Mouse (Mus musculus) megakaryocyte-erythroid progenitor cell, adult 5-6 weeks (primary cell): ENCODE measurements around the gene Tmem176b. TPM values are rescaled to one million over a fixed set of nuclear protein-coding genes. Genes with fewer than 3 reads are reported as not detected.
A peak's percentile ranks its signal among the peaks of the same experiment; 100 is the strongest.
"Not testable (repeated sequence)": the region's sequence is repeated elsewhere in the genome, so short reads cannot be mapped to it uniquely, and the experiment has no call there.

Experiments
- ATAC-seq: replicated peaks from 2 replicates; pipeline ENCODE4 v1.8.0; 2016; ENCODE audit warnings: mild to moderate bottlenecking, inconsistent platforms; ENCODE audit not compliant: severe bottlenecking, poor library complexity, low FRiP score, low TSS enrichment
- total RNA-seq, 2 experiments: library from RNA; stranded (forward) in 1 of 2; stranded (reverse) in 1 of 2; fragments of 200-1000, 215-1000 nt in 1 of 2; fragments of >200 nt in 1 of 2; fragmentation: Nextera tagmentation in 1 of 2; gene quantifications; 2 replicates each; pipeline ENCODE4 v1.2.3; 2014 to 2017

Tmem176b gene
- total RNA-seq, 2 experiments from 2014 or later, result 12.4 to 14.4 TPM

DNA sequence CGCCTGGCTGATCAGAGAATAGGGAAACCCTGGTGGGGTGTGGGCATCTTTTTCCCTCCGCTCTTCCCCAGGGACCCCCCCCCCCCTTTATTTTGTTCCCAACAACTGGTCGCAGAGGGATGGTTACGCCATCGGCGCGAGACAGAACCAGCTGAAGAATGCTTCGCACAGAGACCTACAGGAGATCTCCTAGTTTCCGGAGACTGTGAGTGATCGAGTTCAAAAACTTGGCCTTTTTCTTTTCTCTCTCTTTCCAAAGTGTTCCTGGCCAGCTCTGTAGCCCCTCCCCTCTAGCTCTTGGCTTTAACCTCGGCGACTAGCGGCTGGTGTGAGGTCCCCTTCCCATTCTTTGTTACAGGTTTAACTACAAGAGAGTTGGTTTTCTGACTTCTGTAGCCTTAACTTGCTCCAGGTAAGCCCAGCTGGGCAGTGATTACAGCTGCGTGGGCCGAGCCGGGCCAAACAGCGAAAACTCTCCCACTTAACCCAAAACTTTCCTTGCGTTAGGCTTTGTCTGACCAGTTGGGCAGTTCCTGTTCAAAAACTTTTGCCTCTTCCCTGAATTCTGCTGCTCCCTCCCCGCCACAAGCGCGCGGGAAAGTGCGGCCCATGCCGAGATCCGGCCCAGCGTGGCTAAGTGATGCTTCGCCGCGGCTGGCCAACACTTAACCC, 10.7 kb upstream of the Tmem176b start:
- no peak for ATAC-seq

DNA sequence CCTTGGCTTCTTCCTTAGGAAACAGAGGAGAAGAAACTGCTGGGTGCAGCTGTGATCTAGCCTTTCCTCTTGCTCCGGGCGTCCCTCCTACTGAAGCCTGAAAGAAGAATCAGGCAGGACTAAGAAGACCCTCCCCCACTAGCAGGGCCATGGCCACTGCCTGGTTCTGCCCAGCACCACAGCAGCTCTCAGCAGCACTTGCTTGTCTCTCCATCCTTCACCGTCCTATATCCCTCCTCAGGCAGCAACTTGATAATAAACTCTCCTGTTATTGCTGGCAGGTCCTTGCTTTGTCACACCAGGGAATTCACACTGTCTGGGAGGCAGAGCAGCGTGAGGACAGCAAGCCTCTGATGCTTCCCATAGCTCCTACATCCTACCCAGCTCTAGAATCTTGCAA, 3.8 kb upstream of the Tmem176b start:
- ATAC-seq, result no peak

DNA sequence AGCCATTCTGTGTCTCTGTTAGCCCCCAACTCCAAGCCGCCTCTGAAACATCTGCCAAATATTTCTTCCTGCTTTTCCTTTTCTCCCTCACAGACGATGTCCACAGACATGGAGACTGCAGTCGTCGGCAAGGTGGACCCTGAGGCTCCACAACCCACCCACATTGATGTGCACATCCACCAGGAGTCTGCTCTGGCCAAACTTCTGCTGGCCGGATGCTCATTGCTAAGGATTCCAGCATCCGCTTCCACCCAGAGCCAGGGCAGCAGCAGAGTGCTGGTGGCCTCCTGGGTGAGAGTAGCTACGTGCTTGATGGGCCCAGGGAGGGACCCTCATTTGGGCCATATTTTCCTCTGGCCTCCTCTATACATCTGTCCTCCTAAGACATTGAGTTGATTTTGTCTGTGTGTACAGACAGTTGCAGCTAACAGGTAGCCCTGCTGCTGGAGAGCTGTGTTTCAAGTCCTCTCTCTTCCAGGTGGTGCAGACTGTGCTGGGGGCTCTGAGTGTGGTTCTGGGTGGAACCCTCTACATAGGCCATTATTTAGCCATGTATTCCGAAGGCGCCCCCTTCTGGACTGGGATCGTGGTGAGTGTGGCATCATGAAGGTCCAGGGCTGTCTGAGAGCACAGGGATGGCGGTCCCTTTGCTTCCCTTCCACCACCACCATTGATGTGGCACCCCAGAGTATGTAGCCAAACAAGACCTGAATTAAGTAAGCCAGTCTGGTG, 981 bp upstream of the Tmem176b start:
- peak; percentile 45; the same call in 1 of the 2 replicates for ATAC-seq

DNA sequence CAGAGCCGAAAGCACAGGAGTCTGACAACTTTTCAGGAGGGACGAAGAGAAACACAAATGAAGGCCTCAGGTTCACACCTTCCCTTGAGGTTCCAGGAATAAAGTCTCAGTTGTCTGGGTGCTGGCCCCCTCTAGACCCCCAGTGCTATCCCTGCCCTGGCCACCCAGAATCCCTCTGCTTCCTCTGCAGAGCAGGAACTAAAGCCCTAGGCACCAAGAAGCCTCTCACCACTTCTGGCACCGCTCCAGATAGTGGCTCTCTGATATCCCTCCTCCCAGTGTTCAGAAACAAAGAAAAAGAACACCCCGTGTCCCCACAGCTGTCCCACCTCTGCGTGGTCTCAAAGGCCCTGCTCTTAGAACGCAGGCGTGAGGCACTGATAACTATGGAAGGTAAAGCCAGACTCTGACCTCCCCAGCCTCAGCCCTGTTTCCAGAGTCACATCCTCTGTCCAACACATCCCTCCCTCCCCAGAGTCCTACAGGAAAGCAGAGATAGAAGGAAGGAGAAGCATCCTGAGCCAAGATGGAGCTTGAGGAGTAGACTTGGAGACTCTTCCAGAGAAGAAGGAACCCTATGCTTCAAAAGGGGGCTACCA, 826 bp downstream of the Tmem176b start, which contains the start of gene Tmem176a:
Gene Tmem176a (plus strand): TSS at position 549 of the 599 bp plus-strand sequence.
- 0 out of 2 replicates have a peak, but pooled peaks have one; percentile 26 for ATAC-seq

DNA sequence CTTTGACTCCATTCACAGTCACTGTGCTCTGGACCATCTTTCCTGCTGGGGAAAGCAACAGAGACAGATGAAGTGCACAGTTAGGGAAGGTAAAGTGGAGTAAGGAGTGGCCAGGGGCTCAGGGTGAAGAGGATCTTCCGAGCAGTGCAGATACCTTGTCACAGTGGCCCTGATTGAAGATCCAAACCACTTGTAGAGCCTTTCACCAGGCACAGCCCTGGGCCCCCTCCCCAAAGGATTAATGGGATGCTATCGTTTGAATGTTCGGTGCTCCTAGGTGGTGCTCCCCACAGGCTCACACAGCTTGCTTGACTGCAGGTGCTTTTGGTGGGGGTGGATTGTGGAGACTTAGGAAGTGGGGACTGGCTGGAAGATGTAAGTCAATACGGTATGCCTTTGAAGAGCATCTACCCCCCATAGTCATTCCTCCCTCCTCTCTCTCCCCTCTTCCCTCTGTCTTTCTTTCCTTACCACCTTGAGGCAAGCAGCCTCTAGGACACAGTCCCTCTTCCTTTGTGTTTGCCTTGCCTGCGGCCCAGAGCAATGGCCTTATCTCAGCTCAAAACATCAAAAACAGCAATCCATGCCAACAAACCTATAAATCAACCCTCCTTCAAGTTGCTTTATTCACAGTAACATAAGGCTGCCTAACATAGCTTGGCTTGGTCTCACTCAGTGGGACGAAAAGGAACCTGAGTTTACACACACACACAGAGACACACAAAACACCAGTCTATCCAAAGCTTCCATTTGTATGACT, 2.8 kb downstream of the Tmem176b start:
- no peak for ATAC-seq

DNA sequence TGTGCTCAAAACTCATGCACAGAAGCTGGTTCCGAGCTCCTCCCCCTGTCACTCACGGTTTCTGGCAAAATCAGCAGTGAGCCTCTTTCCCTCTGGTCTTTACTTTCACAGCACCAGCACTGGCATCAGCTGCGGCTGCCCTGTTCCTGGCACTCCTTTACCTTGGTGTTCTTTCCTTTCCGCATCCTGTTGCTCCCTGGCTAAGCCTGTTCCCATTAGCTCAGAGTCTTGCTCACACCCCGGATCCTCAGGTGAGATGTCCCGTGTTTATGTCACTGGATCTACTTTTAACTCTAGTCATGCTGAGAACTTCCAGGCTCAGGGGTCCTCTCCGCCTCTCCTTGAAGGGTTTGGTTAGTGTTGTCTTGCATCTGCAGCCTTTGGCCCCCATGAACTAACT, 3.8 kb downstream of the Tmem176b start:
- ATAC-seq, result no peak

DNA sequence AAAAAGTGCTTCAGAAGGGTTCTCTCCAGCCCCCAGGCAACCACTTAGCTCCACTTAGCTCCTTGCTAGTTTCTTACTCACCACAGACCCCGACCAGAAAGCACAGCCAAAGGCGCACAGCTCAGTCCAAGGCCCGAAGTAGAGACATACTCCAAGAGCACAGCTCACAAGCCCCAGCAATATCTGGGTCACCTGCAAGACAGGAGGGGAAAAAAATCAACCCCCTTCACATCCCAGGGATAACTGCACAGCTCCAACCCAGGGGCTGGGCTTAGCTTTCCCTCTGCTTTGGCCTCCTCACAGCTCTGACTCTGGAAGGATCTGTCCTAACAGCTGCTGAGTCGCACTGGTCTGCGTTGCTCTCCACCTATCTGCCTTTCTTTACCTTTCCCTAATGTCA, 5.2 kb downstream of the Tmem176b start:
- no peak for ATAC-seq

DNA sequence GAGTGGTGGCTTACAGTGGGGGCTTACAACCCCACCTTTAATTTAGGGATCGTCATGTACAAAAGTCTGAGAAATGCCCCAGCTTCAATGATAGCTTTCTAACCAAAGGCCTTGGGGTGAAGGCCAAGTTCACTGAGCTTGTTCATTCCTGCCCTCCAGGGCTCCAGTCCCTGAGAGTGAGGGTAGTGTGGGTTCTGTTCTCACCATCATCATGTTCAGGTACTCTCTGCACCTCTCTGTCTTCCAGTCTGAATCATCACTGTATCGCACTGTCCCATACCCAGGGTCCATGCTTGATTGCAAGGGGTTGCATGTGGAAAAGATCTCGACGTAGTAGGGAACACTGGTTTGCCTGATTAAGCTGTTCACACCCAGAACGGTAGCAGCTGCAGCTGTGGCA, 6.1 kb downstream of the Tmem176b start:
- no peak for ATAC-seq

DNA sequence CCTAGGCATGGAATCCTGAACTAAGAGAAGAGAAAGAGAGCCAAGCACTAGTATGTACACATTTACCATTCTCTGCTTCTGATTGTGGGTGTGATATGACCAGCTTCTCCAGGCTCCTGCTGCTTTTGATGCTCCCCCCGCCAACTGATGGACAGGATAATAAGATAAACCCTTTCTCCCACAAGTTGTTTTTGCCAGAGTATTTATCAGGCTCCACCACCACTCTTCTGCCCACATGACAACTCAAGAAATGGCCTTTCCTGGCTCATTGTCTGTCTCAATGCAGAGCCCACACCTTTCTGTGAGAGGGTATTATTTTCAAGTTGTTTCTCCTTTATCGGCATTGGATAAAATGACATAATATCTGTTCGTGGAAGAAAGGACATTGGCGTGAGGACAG, 7.8 kb downstream of the Tmem176b start:
- peak; percentile 54; the same call in 1 of the 2 replicates for ATAC-seq

DNA sequence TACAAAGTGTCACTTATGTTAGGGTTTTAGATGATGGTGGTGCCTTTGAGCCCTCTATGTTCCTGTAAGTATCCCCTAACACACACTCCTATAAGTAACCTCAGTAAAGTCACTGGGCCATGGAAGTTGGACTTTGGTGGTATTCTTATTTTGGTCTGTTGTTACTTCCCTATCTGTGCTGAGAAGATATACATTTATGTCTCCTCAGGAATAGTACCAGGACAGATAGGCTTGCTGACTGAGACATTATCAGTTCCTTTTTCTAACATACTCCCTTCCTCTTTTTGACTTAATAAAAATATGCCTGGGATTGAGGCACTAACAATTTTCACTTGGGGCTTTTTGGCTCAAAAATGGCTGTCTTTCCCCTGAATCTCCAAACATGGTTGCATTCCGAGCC, 8.9 kb downstream of the Tmem176b start:
- no peak for ATAC-seq

DNA sequence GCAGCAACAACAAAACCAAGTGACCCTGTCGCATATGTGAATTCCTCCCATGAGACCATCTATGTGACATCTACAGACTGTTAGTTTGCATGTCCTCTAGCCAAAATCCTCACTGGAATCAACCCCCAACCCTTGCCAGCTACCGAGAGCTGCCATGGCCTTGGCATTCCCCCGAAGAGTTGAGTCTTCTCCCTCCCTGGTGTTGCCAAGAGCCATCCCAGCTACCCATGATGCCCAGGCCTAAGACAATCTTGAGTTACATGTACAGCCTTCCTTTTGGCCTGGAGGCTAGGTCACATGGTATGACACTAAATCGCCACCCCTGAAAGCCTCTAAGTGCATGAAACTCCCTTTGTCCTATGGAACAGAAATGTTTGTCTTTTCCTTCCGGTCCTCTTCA, 10.2 kb downstream of the Tmem176b start:
- ATAC-seq, result no peak

DNA sequence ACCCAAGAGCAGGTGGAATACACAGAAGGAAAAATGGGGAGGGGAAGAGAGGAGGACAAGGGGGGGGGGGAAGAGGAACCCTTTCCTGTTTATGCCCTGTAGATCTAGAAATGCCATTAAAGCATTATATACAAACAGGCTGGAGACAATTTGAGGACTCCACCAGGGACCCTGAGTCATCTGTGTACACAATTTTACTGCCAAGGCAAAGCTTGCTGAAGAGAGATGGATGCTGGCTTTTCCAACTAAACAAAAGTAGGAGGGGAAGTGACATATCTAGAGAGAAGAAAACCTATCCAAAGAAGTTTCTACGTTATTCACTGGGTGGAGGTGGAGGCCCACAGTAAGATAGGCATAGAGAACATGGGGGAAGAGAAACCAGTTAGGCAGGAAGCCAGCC, 11.1 kb downstream of the Tmem176b start:
- ATAC-seq, result no peak

DNA sequence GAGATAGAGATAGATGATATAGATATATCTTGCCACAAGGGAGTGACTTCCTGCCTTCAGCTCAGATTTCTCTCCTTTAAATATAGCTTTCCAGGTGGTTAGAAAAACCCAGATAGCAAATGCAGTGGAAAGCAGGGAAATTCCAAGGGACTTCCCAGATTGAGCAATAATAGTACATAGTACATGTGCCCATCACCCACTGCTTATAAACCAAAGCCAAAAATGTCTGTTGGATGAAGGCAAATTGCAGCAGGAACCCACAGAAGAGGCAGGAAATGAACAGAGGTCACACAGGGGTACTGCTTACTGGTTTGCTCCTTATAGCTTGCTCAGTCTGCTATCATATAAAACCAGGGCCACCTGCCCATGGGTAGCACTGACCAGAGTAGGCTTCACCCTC, 11.6 kb downstream of the Tmem176b start:
- no peak for ATAC-seq

DNA sequence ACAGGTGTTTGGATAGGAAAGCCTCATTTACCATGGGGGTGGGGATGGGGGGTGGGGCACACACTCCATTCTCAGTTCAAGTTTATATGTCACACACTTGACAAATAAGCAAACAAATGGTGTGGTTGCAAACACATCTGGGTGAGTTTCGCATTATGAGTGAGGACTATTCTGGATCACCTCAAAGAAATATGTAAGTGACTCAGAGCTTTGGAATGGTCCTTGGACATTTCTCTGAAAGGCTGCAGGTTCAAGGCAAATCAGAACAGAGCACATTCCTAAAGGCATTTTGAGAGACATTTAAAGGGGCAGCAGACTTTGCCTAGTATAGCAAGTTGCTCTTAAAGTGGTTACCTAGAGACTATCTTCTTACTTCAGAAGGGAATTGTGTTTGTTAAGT, 12.3 kb downstream of the Tmem176b start:
- no peak for ATAC-seq

DNA sequence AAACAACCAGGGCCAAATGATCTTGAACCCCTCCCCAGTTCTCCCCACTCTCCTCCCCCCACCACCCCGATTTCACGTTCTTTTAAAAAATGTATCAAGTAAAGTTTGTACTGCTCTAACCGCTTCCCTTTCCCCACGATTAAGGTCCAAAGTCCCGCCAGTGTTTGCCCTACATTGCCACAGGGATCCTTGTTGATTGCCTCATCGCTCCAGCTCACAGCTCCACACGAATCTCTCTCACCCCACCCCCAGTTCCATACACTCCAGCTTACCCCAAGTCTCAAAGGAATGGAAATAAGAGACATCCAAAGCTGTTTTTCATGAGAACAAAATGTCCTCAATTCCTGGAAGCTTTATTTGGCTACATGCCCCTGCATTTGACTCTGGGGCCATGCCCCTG, 16.3 kb downstream of the Tmem176b start:
- no peak for ATAC-seq

DNA sequence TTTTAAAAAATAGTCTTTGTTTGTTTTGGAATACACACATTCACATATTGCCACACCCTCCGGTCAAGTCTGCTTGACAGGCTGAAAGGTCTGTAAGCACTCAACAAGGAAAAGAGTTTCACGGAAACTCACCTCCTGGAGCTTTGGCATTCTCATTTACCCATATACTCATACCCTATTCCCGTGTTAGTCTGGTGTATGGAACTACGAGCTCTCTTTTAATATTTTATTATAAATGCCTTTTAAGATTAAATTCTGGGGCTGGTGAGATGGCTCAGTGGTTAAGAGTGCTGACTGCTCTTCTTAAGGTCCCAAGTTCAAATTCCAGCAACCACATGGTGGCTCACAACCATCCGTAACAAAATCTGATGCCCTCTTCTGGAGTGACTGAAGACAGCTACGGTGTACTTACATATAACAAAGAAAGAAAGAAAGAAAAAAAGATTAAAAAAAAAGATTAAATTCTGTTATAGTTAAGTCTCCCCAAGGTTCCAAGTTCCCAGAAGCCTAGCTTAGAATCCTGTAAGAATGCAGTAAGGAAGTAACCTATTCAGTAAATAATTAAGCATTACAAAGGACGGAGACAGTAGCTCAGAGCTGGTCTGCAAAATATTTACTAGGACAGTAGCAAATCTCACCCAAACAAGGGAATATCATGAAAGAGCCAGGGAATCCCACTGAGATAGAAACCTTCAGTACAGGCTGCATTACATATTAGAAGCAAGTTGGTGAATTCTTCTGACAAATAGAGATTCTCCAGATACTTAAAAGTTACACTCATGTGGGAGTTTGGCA, 19.1 kb downstream of the Tmem176b start:
- not testable (repeated sequence) for ATAC-seq

DNA sequence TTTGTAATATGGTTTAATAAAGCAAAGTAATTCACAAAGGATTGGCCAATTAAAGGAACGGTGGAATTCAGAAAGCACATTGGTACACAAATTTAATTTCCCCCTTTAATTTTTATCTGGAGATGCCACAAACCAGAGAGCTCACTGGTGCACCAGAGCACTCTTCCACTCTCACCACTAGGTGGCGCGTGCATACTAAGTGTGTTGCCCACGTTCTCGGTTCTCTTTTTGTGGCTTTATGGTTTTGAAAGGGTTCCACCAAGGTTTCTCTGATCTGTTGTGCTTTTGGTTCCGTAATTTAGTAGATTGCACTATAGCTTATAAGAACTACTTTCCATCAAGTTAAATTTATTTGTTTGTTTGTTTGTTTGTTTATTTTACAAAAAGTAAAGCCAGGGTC, 23.5 kb downstream of the Tmem176b start:
- ATAC-seq, result peak; percentile 90

DNA sequence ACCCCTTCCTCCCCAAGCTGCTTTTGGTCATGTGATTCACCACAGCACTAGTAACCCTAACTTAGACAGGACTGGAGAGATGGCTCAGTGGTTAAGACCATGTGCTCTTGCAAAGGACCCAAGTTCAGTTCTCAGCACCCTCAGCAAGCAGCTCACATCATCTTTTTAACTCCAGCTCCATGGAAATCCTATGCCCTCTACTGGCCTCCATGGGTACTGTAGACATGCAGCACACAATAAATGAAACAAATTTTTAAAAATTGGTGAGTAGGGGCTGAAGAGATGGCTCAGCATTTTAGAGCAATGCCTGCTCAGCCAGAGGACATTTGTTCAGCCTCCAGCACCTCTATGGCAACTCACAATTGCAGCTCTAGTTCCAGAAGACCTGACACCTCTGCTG, 26.3 kb downstream of the Tmem176b start:
- no peak for ATAC-seq

DNA sequence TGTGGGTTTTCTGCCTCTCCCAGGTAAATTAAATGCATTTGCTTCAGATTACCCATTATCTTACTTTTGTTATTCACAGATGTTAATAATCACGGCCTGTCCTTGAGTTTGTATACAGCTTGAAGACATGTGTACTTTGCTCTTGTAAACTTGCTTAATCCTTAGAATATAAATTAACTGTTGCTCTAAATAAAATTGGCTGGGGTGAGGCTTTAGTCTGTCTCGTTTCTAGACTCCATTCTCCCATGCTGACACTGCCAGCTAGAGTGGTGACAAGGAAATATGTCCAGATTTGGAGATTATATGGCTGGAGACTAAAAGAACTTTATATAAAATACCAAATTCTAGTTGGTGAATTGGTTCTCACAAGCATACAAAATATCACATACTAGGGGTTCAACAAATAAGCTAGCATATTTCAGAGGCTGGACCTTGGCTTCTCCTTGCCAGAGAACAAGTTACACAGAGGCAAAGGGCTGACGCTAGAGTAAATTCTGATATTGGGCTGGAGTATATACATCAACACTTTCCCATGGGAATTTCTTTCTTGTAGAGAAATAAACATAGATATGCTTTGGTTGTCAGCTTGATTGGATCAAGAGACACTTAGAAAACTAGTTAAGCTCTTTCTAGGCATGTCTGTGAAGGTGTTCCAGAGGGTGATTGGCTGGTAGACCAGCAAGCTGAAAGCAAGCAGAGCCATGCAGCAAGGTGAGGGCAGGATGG, 31.6 kb downstream of the Tmem176b start:
- no peak for ATAC-seq
